Mouse (Mus musculus) embryonic fibroblast, embryonic 13.5 days (primary cell): ENCODE results near the gene Yipf3. TPM values are rescaled to one million over a fixed set of nuclear protein-coding genes. Genes with fewer than 3 reads are reported as not detected.
A peak's percentile ranks its signal among the peaks of the same experiment; 100 is the strongest.

Experiments
- H3K27ac ChIP-seq: 2 replicates; pipeline ENCODE4 v1.5.1; 2012; ENCODE audit warnings: low read length, control low read depth, inconsistent platforms; ENCODE audit not compliant: insufficient read depth
- H3K4me1 ChIP-seq: 2 replicates; pipeline ENCODE4 v1.6.1; 2011; ENCODE audit warnings: low read length; ENCODE audit not compliant: control insufficient read depth, insufficient read depth
- H3K4me3 ChIP-seq: 2 replicates; pipeline ENCODE4 v1.5.1; 2011; ENCODE audit warnings: mild to moderate bottlenecking, control low read depth, low read length; ENCODE audit not compliant: insufficient read depth
- CTCF ChIP-seq: IDR thresholded peaks from 2 replicates; pipeline ENCODE4 v1.5.1; 2011; ENCODE audit warnings: mild to moderate bottlenecking, control low read depth, low read length, moderate library complexity, borderline replicate concordance; ENCODE audit not compliant: insufficient read depth
- POLR2A ChIP-seq: IDR thresholded peaks from 2 replicates; pipeline ENCODE4 v1.6.1; 2011; ENCODE audit warnings: low read depth, mild to moderate bottlenecking, control low read depth, low read length, moderate library complexity
- polyA plus RNA-seq: library from polyadenylated mRNA; stranded (reverse); fragments of >200 nt; gene quantifications from 2 replicates; pipeline ENCODE4 v1.2.4, GENCODE M21; 2011; ENCODE audit warnings: low read depth; ENCODE audit not compliant: missing spikeins, insufficient read length

Gene Yipf3
- 114 and 133 TPM in 2 replicates for polyA plus RNA-seq

DNA sequence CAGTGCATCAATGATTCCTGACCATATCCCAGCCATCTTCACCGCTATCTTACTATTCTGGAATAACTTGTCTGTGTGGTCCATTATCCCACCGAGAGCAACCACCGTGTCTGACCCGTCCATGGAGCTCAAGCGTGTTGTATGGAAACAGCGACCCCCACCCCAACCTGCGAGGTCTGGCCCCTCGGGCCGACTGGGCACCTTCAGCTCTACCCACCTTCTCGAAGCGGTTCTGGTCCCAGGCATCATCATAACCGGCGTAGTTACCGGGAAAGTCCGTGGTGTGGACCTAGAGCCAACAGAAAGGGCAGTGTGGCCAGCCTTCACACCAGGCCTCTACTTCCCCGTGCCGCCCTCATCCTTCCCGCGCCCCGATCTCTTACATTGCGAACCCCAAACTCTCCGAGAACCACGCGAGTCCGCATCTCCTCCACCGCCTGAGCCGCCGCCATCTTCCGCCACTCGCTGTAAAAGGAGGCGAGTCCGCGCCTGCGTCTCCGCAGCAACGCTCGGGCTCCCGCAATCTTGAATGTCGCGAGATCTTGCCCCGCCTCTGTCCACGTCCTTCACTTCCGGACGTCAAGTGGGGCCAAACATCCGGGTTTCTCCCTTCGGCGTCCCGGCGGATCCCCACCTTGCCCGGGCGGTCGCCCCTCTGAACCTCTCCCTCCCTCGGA is at the start of gene Yipf3, which contains the start of gene Polr1c:
Yipf3 (plus strand) TSS at position 569 of the 677 bp plus-strand sequence.
Polr1c (minus strand) TSS at position 543 of the 677 bp plus-strand sequence.
- H3K4me1 ChIP-seq, result 0 out of 2 replicates have a peak, but pooled peaks cover 2% of the 10 kb centered on the region
- peak within 1 kb of the TSS; percentile 98 for H3K4me3 ChIP-seq
- TF ChIP-seq POLR2A (peak; percentile 94), CTCF (no peak)
- H3K27ac ChIP-seq, result 0 out of 2 replicates have a peak within 1 kb of the TSS, but pooled peaks have one; percentile 35

DNA sequence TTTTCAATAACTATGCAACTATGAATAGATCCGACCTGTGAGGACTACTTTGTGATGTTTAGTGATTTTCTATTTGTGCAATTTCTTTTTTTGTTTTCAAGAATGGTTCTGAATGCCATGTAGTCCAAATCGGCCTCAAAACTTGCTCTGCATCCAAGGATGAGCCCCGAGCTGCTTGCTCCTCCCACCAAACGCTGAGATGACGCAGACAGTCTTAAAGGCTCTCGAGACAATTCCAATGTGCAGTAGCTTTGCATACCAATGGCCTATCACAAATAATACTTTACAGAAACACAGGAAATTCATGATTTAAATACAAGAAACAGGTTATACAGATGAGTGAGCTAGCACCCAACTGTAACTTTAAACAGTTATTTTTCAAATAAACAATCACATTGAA is 46.7 kb upstream of the Yipf3 start:
- H3K4me1 ChIP-seq, result peaks cover 7% of the 10 kb centered on the region
- peak overlapping the region; percentile 30; the same call in 1 of the 2 replicates for H3K4me3 ChIP-seq
- H3K27ac ChIP-seq, result no peak overlapping the region
- TF ChIP-seq POLR2A (no peak), CTCF (no peak)

DNA sequence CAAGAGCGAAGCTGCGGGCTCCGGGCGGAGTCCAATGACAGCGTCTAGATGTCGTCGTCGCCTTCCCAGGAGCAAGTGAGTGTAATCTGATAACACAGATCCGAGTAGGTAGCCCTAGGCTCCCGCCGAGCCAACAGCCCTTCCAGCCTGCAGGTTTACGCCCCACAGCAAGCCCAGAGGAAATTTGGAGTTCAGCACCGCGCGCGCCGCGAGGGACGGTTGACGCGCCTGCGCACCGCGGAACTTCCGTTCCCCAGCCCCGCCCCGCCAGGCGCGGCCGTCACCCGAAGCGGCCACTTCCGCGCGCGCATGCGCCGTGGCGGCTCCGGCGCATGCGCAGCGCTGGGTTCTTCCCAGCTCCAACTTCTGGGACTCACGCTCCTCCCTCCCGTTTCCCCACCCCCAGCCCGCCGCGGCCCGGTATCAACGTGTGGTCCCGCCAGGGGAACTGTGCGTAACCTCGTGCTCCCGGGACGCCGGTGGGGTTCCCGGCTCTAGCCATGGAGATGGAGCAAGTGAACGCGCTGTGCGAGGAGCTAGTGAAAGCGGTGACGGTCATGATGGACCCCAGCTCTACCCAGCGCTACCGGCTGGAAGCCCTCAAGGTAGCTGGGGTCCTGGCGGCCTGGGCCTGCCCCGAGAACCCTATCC is 45.3 kb upstream of the Yipf3 start, which contains the start of the genes Polh and Xpo5:
Polh (minus strand) TSS at position 225 of the 651 bp plus-strand sequence.
Xpo5 (plus strand) TSS at position 362 of the 651 bp plus-strand sequence.
- Histone ChIP-seq H3K4me3 (peak within 1 kb of the TSS; percentile 94), H3K4me1 (peaks cover 7% of the 10 kb centered on the region), H3K27ac (peak within 1 kb of the TSS; percentile 43)
- TF ChIP-seq POLR2A (peak; percentile 73), CTCF (no peak)

DNA sequence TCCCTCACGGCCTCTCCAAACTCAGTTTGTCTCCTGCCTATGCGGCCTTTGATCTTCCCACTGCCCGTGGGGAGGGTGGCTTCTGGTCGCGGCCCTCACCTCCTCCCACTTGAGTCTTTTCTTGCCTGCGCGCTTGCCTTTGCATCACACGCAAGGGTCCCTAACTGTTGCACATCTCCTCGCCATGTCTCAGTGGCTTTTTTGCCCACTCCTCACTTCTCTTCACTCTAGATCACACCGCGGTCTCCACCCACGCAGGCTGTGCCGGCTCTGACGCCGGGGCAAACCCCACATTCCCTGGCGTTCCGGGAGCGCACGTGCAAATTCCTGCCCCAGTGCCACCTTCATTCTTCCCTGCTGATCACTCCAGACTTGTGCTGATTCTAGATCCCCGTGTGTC is 44.8 kb upstream of the Yipf3 start:
- TF ChIP-seq POLR2A, result peak; percentile 6; the same call in 1 of the 2 replicates
- no peak for TF ChIP-seq CTCF
- Histone ChIP-seq H3K4me1 (peaks cover 7% of the 10 kb centered on the region), H3K4me3 (peak overlapping the region; percentile 86), H3K27ac (peak overlapping the region; percentile 43)

DNA sequence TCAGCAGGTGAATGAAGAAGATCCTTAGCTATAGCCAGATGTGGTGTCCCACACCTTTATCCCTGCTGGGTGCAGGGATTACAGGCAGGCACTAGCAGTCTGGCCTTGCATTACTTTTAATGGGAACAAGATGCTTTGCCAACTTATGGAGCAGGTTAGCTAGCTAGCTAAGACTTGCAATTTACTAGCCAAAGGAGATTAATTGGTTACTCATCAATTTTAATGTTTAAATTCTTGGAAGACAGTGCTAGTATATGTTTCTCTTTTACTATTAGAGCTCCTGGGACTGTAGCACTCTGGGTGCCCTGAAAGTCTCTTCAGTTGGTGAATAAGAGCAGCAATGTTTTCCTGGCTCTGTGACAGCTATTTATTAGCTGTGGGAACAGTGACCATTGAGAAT is 41.2 kb upstream of the Yipf3 start:
- TF ChIP-seq POLR2A, result no peak
- TF ChIP-seq CTCF, result no peak
- H3K27ac ChIP-seq, result no peak overlapping the region
- no peak overlapping the region for H3K4me3 ChIP-seq
- peaks cover 5% of the 10 kb centered on the region; the same call in 1 of the 2 replicates for H3K4me1 ChIP-seq

DNA sequence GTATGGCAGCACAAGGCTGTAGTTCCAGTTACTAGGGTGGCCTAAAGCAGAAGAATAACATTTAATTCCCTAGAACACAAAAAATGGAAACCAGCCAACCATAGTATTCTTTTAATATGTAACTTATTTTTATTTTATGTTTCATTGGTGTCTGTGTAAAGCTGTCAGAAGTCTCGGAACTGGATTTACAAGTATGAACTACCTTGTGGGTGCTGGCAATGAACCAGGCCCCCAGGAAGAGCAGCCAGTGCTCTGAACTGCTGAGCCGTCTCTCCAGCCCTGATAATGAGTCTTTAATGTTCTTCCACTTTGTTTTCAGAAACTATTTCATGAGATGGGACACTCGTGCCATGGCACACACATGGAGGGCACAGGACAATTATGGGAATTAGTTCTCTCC is 37.3 kb upstream of the Yipf3 start:
- no peaks in the 10 kb centered on the region for H3K4me1 ChIP-seq
- H3K4me3 ChIP-seq, result no peak overlapping the region
- no peak overlapping the region for H3K27ac ChIP-seq
- no peak for TF ChIP-seq POLR2A
- TF ChIP-seq CTCF, result no peak

DNA sequence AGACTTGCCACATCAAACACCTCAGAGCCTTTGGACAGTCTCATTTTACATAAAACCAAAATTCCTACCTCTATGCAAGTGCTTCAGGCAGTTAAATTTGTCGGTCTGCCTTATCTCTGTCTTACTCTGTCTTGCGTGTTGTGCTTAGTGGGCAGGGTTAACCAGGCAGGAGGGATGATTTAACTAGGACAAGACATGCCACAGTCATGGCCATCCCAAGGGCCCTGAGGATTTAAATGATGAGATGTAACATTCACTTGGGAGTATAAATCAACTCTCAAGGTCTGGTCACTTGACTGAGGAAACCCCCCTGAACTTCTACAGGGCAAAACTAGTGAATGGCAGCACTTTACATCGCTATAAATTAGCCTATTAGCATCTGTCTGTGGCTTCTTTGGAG is 26.3 kb upstream of the Yipf3 start:
- TF ChIP-seq CTCF, result no peak
- TF ChIP-seq POLR2A, result no peak
- no peak overlapping the region for H3K4me3 ChIP-seq
- H3K4me1 ChIP-seq, result no peaks in the 10 kb centered on the region
- no peak overlapping the region for H3K27ac ChIP-seq

DNA sequence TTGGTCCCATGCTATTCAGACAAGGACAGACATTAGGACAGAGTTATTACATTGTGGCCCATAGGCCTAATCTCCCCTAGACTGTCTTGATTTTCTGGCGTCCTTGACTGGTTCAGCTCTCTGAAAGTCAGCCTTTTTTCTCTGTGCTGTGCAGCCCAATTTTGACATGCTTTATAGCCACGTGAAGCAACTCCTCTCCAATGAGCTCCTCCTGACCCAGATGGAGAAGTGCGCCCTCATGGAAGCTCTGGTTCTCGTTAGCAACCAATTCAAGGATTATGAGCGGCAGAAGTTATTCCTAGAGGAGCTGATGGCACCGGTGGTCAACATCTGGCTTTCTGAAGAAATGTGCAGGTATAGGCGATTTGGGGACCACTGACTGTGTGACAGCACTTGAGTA is 20.3 kb upstream of the Yipf3 start:
- H3K4me3 ChIP-seq, result no peak overlapping the region
- no peak overlapping the region for H3K27ac ChIP-seq
- TF ChIP-seq POLR2A (no peak), CTCF (no peak)
- H3K4me1 ChIP-seq, result no peaks in the 10 kb centered on the region

DNA sequence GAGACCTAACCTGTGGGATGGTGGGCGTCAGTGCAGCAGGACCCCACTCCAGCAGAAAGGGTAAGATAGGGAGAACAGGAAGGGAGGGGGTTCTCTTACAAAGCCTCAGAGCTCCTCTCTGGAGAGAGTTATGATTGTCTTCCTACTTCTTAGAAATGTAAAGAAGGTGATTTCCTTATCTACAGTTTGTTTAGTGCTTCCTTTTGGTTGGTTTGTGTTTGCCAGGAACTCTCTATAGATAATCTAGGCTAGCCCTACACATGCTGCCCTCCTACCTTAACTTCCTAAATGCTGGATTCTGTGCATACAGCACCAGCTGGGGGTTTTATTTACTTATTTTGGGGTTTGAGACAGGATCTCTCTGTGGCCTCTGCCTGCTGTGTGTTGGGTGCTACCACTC is 11.8 kb upstream of the Yipf3 start:
- no peak overlapping the region for H3K27ac ChIP-seq
- TF ChIP-seq CTCF (no peak), POLR2A (no peak)
- no peaks in the 10 kb centered on the region for H3K4me1 ChIP-seq
- no peak overlapping the region for H3K4me3 ChIP-seq

DNA sequence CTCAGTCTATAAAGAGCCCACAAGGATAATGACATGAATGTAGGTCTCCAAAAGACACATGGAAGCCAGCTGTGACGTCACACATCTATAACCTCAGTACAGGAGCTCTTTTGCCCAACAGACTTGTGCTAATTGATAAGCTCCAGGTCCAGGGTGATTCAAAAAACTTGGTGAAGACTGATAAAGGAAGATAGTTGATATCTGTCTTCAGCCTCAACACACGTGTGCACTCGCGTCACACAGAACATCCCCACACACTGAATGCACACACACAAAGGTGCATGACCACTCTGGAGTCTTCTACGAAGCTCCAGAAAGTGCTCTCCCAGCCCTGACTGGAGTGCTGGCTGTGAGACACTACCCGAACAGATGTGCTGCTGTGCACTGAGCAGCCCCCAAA is 10.8 kb upstream of the Yipf3 start:
- H3K27ac ChIP-seq, result no peak overlapping the region
- TF ChIP-seq POLR2A (no peak), CTCF (no peak)
- no peaks in the 10 kb centered on the region for H3K4me1 ChIP-seq
- H3K4me3 ChIP-seq, result no peak overlapping the region
